In genomic region chr1:152625651-152626050, GRCm38 (mm10) we compare ENCODE assay signal across 8 mouse cellular contexts.
DNase-seq lines count a peak whose midpoint lies in the region; ATAC-seq and TF ChIP-seq lines count a peak whose summit lies in the region.

No protein-coding gene starts in this region.

- H3K4me2 ChIP-seq in heart, embryonic 12.5 days = peak overlapping the region; percentile 63
- peak overlapping the region; percentile 98 for H3K4me2 ChIP-seq in hindbrain, embryonic 15.5 days
- H3K4me2 ChIP-seq in midbrain, embryonic 12.5 days (replicated peaks) = peak overlapping the region; percentile 74

- no peaks in the 10 kb centered on the region for H3K27me3 ChIP-seq in heart, embryonic 12.5 days (replicated peaks)
- H3K27me3 ChIP-seq in hindbrain, embryonic 15.5 days = peaks cover 2% of the 10 kb centered on the region
- H3K27me3 ChIP-seq in midbrain, embryonic 12.5 days = peaks cover 25% of the 10 kb centered on the region

- peaks cover 3% of the 10 kb centered on the region for H3K36me3 ChIP-seq in heart, embryonic 12.5 days
- H3K36me3 ChIP-seq in hindbrain, embryonic 15.5 days = no peaks in the 10 kb centered on the region
- no peaks in the 10 kb centered on the region for H3K36me3 ChIP-seq in midbrain, embryonic 12.5 days

- peak overlapping the region; percentile 65 for H3K4me3 ChIP-seq in heart, embryonic 12.5 days
- peak overlapping the region; percentile 41; the same call in 1 of the 2 replicates for H3K4me3 ChIP-seq in cortical plate, adult 2 months (ENCODE audit: insufficient read depth, low read length)
- H3K4me3 ChIP-seq in hindbrain, embryonic 15.5 days = peak overlapping the region; percentile 47
- peak overlapping the region; percentile 58 for H3K4me3 ChIP-seq in midbrain, embryonic 12.5 days
- H3K4me3 ChIP-seq in lung, adult 2 months (replicated peaks; ENCODE audit: extremely low read depth, low read depth, low read length) = no peak overlapping the region

- no peak for ATAC-seq in heart, embryonic 12.5 days (ENCODE audit: insufficient number of reproducible peaks, low FRiP score)
- no peak; the same call in 1 of the 2 replicates for ATAC-seq in hindbrain, embryonic 15.5 days (ENCODE audit: low FRiP score, low read depth)
- no peak; the same call in 1 of the 2 replicates for ATAC-seq in midbrain, embryonic 12.5 days (ENCODE audit: low FRiP score, low read depth)
- no peak for ATAC-seq in cerebellum, adult (ENCODE audit: insufficient number of reproducible peaks, low FRiP score, low TSS enrichment)

- intact Hi-C loops in heart, postnatal 36 days (cut with DNase I) = loop anchor here (1.0 to 5.0 kb wide), 5 partner anchors 37 to 122 kb away; no protein-coding TSS in a partner anchor

- H3K9me3 ChIP-seq in heart, embryonic 12.5 days (replicated peaks) = no peaks in the 10 kb centered on the region
- H3K9me3 ChIP-seq in hindbrain, embryonic 15.5 days = no peaks in the 10 kb centered on the region
- H3K9me3 ChIP-seq in midbrain, embryonic 12.5 days = no peaks in the 10 kb centered on the region

- H3K9ac ChIP-seq in heart, embryonic 12.5 days = no peak overlapping the region
- H3K9ac ChIP-seq in hindbrain, embryonic 15.5 days = peak overlapping the region; percentile 49
- H3K9ac ChIP-seq in midbrain, embryonic 12.5 days (replicated peaks) = no peak overlapping the region

- TF ChIP-seq POLR2A in cortical plate, adult 2 months (IDR thresholded peaks at IDR 0.05; ENCODE audit: extremely low read depth, insufficient read depth, low read length) = no peak
- no peak for TF ChIP-seq POLR2A in lung, adult 2 months (IDR thresholded peaks at IDR 0.05; ENCODE audit: borderline replicate concordance, extremely low read depth, low read depth, low read length)

- DNase-seq in heart, postnatal 36 days = no peak
- no peak for DNase-seq in urinary bladder, postnatal 25 days (ENCODE audit: low spot score)
- no peak for DNase-seq in lung, adult 2 months

- H3K4me1 ChIP-seq in heart, embryonic 12.5 days (replicated peaks) = peaks cover 48% of the 10 kb centered on the region
- H3K4me1 ChIP-seq in cortical plate, adult 2 months (ENCODE audit: control insufficient read depth, insufficient read depth, low read length) = no peaks in the 10 kb centered on the region
- peaks cover 26% of the 10 kb centered on the region for H3K4me1 ChIP-seq in hindbrain, embryonic 15.5 days (replicated peaks)
- H3K4me1 ChIP-seq in midbrain, embryonic 12.5 days = peaks cover 18% of the 10 kb centered on the region
- H3K4me1 ChIP-seq in lung, adult 2 months (ENCODE audit: control insufficient read depth, insufficient read depth, low read length) = peaks cover 6% of the 10 kb centered on the region

- TF ChIP-seq CTCF in cortical plate, adult 2 months (IDR thresholded peaks at IDR 0.05; ENCODE audit: extremely low read depth, insufficient read depth, low read length) = no peak
- no peak for TF ChIP-seq CTCF in lung, adult 2 months (IDR thresholded peaks at IDR 0.05; ENCODE audit: insufficient read depth, low read length)

- peak overlapping the region; percentile 94 for H3K27ac ChIP-seq in heart, embryonic 12.5 days (ENCODE audit: poor library complexity, severe bottlenecking)
- H3K27ac ChIP-seq in cortical plate, adult 2 months (ENCODE audit: insufficient read depth, low read length) = no peak overlapping the region
- no peak overlapping the region; the same call in 1 of the 2 replicates for H3K27ac ChIP-seq in hindbrain, embryonic 15.5 days (replicated peaks)
- no peak overlapping the region for H3K27ac ChIP-seq in midbrain, embryonic 12.5 days (replicated peaks)
